Mouse (Mus musculus) cerebellum, adult (tissue): ENCODE measurements around the gene Slfn4.
"Not testable (repeated sequence)": the region's sequence is repeated elsewhere in the genome, so short reads cannot be mapped to it uniquely, and the experiment has no call there.

Source experiments
- ATAC-seq: cut with Nextera tagmentation; 2 replicates; pipeline ENCODE4 v1.9.2; 2017; ENCODE audit warnings: mild to moderate bottlenecking, moderate library complexity, mixed read lengths; ENCODE audit not compliant: insufficient number of reproducible peaks, low FRiP score, low TSS enrichment

The Slfn4 gene

DNA sequence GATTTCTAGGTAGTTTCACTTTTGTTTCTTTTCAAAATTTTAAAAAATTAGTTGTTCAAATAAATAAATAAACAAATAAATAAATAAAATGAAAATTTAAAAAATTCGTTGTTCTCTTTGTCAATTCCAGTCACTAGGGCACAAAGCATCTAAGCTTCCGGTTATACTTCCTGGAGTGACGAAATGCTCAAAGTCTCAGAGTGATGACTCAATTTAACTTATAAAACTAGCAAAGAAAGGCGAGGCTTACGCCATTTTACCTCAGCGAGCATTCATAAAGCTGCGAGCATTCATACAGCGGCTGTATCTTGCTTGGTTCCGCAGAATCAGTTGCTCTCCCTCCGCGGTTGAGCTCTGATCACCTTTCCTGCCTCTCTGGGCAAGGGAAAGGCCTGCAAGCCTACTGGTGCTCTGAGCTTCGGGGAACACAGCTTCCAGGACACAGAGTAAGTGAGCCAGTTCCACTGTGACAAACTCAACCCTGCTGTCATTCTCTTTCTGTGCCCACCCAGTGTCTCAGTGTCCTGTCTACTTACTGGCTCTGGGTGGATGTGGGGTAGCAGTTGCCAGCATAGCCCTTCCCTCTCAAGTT, at the start of gene Slfn4:
TSS of gene Slfn4 (plus strand) at position 239 of the 592 bp plus-strand sequence.
- no peak for ATAC-seq

DNA sequence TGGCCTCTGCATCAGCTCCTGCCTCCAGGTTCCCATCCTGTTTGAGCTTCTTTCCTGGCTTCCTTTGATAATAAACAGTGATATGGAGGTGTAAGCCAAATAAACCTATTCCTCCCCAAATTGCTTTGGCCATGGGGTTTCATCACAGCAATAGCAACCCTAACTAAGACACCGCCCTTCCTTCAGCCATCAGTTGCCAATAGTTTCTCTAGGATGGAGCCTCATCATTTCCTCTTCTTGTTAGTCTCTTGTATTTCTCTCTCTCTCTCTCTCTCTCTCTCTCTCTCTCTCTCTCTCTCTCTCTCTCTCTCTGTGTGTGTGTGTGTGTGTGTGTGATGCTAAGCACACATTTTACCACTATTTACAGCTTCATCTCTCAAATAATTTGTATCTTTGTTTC, 49.4 kb upstream of the Slfn4 start:
- ATAC-seq: not testable (repeated sequence)

DNA sequence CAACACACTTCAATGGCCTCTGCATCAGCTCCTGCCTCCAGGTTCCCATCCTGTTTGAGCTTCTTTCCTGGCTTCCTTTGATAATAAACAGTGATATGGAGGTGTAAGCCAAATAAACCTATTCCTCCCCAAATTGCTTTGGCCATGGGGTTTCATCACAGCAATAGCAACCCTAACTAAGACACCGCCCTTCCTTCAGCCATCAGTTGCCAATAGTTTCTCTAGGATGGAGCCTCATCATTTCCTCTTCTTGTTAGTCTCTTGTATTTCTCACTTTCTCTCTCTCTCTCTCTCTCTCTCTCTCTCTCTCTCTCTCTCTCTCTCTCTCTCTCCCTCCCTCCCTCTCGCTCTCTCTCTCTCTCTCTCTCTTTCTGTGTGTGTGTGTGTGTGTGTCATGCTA, 37.7 kb upstream of the Slfn4 start:
- ATAC-seq: not testable (repeated sequence)

DNA sequence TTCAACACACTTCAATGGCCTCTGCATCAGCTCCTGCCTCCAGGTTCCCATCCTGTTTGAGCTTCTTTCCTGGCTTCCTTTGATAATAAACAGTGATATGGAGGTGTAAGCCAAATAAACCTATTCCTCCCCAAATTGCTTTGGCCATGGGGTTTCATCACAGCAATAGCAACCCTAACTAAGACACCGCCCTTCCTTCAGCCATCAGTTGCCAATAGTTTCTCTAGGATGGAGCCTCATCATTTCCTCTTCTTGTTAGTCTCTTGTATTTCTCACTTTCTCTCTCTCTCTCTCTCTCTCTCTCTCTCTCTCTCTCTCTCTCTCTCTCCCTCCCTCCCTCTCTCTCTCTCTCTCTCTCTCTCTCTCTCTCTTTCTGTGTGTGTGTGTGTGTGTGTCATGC, 26.0 kb upstream of the Slfn4 start:
- ATAC-seq: not testable (repeated sequence)

DNA sequence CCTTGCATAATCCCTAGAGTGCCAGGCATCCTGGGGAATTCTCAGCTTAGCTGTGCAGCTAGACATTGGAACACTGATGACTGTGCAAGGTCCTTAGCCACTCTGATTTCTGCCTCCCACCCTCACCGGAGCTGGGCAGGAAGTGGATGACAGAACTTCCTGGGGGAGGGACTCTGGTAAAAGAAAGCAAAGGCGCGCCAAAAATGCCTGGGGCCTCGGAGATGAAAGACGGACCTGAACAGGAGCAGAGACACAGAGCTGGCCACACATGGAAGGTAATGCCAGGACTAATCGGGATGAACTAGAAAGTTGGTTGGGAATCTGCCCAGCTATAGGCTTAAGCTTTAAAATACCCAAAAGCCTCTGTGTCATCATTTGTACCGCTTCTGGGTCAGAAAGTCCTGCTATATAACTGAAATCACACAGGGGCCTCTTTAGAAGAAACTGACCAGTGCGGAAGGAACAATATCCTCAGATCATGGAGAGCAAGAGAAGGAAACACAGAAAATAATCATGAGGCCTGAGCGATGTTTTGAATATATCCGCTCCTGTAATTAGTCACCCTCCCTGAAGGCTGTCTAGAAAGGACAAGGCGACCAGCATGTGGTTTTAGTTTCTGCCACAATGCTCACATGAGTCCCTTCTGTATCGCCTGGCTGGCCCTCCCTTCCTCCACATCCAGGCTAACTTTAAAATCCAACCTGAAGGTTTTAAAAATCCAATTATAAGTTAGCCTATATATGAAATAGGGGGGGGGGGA, 16.3 kb downstream of the Slfn4 start, which contains the start of gene Slfn3:
TSS of gene Slfn3 (plus strand) at position 197 of the 760 bp plus-strand sequence.
- no peak for ATAC-seq

DNA sequence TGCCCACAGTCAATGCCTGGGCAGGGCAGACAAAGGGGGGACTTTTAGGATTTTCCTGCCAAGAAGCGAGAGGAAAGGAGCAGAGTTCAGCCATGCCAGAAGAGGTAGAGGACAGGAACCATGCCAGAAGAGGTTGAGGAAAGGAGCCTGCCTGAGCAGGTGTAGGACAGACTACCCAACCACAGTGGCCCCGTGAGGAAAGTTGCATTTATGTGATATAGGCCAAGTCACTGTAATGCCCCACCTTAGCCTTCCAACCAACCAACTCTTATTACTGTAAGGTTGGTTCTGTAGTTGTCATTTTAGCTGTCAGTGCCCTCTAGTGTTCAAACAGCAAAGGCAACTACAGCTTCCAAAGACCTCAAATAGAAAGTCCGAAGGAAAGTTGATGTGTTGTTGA, 17.0 kb downstream of the Slfn4 start:
- ATAC-seq: no peak

DNA sequence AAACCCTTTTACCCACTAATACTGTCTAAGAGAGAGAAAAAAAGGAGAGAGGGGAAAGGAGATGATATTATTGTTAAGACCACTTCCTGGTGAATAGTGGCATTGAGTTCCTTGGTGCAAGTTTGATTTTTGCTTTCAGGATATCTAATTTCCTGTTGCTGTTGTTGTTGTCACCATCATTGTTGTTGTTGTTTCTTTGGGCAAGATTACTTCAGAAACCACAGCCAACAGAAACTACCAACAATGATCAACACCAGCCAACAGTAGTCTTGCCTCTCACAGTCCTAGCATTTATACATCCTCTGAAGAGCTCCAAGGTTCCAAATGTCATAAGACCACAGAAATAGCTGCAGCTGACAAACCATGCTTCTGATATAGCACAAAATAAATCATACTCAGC, 30.0 kb downstream of the Slfn4 start:
- no peak for ATAC-seq

DNA sequence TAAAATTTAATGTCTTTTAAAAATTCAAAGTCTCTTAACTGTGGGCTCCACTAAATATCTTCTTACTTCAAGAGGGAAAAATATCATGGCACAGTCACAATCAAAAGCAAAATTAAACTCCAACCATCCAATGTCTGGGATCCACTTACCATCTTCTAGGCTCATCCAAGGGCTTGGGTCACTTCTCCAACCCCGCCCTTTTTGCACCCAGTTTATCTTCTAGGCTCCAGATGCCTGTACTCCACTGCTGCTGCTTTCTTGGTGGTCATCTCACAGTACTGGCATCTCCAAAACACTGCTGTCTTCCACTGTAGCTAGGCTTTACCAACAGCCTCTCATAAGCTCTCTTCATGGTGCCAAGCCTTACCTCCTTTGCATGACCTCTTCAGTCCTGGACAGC, 41.1 kb downstream of the Slfn4 start:
- ATAC-seq: no peak

DNA sequence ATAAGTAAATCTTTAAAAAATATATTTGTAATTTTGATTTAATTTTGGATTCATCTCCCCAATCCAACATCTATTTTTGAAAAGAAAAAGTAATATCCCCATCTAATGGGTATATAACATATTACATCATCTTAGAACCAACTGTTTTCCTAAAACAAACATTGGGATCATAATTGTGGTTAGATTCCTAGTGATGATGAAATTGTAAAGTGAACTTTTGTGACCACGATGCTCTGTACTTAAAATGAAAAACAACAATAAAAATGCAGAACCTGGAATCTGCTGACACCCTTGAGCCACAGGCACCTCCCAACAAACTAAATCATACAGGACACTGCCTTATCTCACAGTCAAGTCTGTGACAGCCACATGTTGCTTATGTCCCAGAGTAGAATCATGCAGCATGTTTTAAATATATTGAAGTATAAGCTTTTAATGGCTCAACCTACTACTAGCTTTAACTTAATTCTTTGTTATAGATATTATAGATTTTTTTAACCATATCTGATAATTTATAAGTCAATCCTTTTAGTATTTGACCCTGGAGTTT, 46.4 kb downstream of the Slfn4 start:
- ATAC-seq: no peak

DNA sequence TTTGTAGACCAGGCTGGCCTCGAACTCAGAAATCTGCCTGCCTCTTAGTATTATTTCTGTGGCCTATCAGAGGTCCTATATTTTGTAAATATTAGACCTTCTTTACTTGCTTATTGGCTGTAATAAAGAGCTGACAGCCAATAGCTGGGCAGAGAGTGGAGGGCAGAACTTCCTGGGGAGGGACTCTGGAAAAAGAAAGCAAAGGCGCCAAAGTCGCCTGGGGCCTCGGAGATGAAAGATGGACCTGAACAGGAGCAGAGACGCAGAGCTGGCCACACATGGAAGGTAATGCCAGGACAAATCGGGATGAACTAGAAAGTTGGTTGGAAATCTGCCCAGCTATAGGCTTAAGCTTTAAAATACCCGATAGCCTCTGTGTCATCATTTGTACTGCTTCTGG, 48.4 kb downstream of the Slfn4 start:
- no peak for ATAC-seq

DNA sequence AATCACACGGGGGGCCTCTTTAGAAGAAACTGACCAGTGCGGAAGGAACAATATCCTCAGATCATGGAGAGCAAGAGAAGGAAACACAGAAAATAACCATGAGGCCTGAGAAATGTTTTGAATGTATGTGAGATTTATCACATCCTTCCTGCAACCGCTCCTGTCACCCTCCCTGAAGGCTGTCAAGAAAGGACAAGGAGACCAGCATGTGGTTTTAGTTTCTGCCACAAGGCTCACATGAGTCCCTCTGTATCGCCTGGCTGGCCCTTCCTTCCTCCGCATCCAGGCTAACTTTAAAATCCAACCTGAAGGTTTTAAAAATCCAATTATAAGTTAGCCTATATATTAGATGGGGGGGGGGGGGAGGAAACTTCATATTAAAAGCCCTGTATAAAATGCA, 48.8 kb downstream of the Slfn4 start:
- ATAC-seq: not testable (repeated sequence)

DNA sequence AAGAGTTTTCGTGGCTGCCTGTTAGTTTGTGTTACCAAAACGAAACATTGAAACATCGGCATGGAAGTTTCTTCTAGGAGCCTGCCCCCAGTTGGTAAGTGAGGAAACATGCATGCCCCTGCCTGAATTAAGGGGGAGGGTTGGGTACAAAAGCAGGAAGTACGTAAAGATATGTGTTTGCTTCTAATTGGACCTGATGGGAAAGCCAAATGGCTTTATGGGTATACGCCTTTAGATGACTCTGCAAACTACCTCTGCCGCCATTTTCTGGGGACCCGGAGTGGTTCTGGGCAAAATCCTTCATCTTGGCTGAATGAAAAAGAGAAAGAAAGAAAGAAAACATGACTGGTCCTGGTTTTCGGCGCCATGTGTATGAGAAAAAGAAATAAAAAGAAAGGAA, 49.2 kb downstream of the Slfn4 start:
- no peak for ATAC-seq

DNA sequence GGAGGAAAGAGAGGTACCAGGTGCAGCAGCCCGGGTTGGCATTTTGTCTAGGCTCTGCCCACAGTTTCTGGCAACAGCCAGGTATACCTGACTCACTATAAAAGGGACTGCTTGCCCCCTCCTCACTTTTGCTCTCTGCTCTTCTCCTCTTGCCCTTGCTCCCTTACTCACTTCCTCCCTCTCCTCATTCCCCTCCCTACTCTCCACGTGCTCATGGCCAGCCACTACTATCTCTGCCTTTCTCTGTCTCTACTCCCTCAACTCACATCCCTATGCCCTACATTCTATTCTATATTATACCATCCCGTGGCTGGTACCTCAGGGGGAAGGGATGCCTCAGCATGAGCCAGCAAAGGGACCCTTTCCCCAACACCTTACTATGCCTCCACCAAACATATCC, 49.8 kb downstream of the Slfn4 start:
- ATAC-seq: no peak

DNA sequence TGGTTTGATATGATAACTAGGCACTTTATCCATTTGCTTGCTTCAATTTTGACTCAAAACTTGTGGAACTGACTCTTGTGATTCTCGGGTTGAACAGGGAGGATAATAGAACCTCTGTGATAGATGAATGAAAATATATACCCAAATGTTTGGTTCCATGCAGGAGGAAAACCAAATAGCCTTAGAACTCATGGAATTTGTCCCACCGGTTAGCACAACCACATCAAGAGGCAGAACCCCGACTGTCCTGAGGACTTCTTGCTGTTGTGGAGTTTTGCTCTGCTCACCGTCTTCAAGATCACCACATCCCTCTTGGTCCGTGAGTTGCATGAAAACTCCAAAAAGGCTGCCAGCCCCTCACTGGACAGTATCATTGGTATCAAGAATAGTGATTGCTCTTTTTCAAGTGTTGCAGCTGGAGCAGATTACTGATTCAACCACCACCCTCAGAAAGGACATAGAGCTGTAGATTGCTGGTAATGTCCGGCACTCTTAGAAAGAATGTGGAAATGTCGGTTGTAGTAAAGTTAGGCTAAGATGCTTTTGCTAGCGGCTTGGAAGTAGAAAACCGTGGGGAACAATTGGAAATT, 50.5 kb downstream of the Slfn4 start:
- ATAC-seq: no peak

DNA sequence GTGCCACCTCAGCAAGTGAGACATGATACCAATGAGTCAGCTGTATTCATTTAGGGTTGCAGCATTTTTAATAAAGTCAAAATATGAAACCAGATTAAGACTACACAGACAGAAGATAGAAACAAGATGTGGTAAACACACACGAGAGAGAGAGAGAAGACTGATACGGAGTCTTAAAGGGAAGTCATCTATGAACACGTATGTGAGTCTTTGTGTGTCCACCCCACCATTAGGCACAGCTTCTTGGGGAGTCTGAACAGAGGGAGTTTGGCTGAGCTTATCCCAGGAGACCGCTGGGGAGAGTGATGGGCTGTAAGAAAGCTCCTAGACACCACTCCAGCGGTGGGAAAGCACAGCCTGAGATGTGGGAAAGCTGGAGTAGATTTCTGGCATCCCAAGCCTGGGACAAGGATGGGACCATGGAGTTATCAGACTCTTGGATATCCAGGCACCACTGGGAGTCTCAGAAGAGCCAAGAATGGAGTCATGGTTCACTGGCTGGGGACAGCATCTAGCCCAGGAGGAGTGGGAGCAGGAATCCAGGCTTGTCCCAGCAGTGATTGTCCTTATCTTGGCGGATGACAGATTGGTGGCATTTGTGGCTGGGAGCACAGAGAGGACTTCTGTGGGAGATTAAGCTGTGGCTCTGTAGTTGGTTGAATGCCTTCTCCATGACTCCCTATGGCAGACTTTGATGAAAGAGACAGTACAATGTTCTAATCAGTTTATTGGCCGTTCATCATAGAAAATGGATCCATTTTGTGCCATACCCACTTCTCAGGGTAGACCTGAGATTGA, 53.1 kb downstream of the Slfn4 start:
- no peak for ATAC-seq

DNA sequence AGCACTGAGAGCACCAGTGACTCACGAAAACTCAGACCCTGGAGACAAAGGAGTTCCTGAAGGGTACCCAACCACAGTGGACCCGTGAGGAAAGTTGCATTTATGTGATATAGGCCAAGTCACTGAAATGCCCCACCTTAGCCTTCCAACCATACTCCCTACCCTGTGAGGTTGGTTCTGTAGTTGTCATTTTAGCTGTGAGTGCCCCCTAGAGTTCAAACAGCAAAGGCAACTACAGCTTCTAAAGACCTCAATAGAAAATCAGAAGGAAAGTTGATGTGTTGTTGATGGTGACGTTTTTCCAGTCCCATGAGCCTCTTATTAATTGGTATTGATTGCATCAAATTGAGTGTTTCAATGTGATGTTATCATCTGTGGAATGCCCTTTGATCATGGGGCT, 56.0 kb downstream of the Slfn4 start:
- no peak for ATAC-seq

DNA sequence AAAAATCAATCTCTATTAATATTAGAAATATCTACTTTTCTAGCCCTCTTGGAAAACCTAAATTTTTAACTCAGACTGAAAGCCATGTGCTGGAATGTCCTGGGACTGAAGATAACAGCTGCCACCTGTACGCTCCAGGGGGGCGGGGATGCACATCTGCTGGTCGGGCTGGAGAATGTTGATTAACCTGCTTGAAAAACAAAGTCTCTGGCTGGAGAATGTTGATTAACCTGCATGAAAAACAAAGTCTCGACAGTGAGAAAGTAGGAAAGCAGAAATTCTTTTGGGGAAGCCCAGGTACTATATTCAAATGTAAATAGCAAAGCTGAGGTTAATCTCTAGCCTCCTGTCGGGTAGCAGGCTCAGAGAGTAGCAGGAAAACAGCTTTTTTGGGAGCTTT, 58.6 kb downstream of the Slfn4 start:
- ATAC-seq: not testable (repeated sequence)

DNA sequence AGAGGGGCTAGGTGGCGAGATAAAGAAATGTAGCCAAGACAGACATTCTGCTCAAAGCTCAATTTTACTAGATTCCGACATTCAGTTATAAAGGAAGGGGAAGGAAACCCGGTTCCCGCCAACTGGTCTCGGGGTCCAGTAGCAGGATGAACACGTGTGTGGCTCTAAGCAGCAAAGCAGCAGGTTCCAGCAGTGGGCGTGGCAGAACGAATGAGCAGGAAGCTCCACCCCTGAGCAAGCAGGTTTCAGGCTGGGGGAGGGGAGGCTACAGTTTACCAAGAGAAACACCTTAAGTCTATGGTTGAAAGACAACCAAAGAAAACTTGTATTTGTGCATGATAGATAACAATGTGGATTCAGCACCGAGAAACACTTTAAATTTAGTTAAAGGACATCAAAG, 62.4 kb downstream of the Slfn4 start:
- not testable (repeated sequence) for ATAC-seq

DNA sequence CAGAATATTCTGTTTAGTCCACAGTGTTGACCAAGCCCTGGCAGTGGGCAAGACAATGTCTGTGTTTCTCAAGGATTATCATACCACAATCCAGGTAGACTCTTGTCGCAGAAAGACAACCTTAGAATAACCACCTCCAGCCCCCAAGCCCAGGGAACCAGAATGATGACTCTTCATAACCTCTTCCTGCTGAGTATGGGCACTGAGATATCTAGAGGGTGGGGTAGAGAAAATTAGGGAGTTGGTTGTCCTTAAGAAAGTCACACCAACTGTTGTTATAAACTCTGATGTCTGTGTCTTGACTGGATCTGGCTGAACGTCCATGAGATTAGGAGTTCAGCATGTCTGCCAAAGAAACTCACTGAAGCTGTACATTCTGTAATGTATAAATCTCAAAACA, 63.4 kb downstream of the Slfn4 start:
- ATAC-seq: no peak

DNA sequence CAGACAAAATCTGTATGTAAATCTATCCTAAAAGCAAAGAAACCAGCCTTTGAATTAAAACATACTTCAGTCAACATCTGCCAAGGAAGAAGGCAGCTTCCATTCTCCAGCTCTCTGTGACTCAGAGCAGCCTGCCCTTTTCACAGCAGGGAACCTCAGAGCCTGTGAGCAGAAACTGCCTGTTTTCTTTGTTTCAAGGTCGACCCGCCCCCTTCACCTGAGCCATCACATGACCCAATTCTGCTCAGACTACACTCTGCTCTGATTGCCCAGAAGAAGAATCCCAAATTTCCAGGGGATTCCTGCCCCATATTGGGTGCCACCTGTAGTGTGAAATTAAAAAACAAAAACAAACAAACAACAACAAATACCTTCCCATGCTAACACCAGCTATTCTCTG, 64.8 kb downstream of the Slfn4 start:
- no peak for ATAC-seq
